Mouse (Mus musculus): ENCODE data around the gene Aurkb. TPM values are rescaled to one million over a fixed set of nuclear protein-coding genes. Genes with fewer than 3 reads are reported as not detected.

Gene Aurkb
- polyA plus RNA-seq, 1 experiment from 2014 or later = 177 TPM

- peak; percentile 94 for ATAC-seq (ENCODE audit: low FRiP score, low TSS enrichment)
- H3K9ac ChIP-seq (replicated peaks; ENCODE audit: low read length) = peak within 1 kb of the TSS; percentile 69
- H3K27me3 ChIP-seq (ENCODE audit: insufficient read depth, low read length) = no peaks in the 10 kb centered on the region
- no peaks in the 10 kb centered on the region for H3K9me3 ChIP-seq (ENCODE audit: low read length)
- WGBS = under 1% methylated on average over 37 of the region's 37 CpGs
- H3K4me2 ChIP-seq (replicated peaks; ENCODE audit: low read depth, low read length) = peak within 1 kb of the TSS; percentile 86
- H3K4me3 ChIP-seq (ENCODE audit: low read length) = peak within 1 kb of the TSS; percentile 67
- peak within 1 kb of the TSS; percentile 93 for H3K27ac ChIP-seq (ENCODE audit: low read length)
- H3K36me3 ChIP-seq (ENCODE audit: insufficient read depth, low read length) = peaks cover 18% of the 10 kb centered on the region; the same call in 1 of the 2 replicates
- peaks cover 52% of the 10 kb centered on the region for H3K4me1 ChIP-seq (ENCODE audit: insufficient read depth, low read length)
These were observed 49.4 kb downstream of the Aurkb start, which contains the start of gene Per1 for GRCm38 (mm10) chr11:69094697-69095429. TSS of gene Per1 (plus strand) at chr11:69095217.

GRCm38 (mm10) chr11:69095511-69096231 lies 50.2 kb downstream of the Aurkb start:
- WGBS = under 1% methylated on average over 27 of the region's 27 CpGs

GRCm38 (mm10) chr11:69096360-69096986 lies 51.0 kb downstream of the Aurkb start:
- Histone ChIP-seq H3K27ac (ENCODE audit: low read length) (peak overlapping the region; percentile 89), H3K9ac (replicated peaks; ENCODE audit: low read length) (peak overlapping the region; percentile 69), H3K4me1 (ENCODE audit: insufficient read depth, low read length) (peaks cover 52% of the 10 kb centered on the region), H3K4me3 (ENCODE audit: low read length) (peak overlapping the region; percentile 67), H3K4me2 (replicated peaks; ENCODE audit: low read depth, low read length) (peak overlapping the region; percentile 86), H3K27me3 (ENCODE audit: insufficient read depth, low read length) (no peaks in the 10 kb centered on the region), H3K36me3 (ENCODE audit: insufficient read depth, low read length) (peaks cover 13% of the 10 kb centered on the region), H3K9me3 (ENCODE audit: low read length) (no peaks in the 10 kb centered on the region)
- WGBS = 8% methylated on average over 9 of the region's 9 CpGs
- ATAC-seq (ENCODE audit: low FRiP score, low TSS enrichment) = no peak

More at GRCm38 (mm10) chr11:69095511-69096231, 50.2 kb downstream of the Aurkb start:
- ATAC-seq (ENCODE audit: low FRiP score, low TSS enrichment) = no peak
- H3K27me3 ChIP-seq (ENCODE audit: insufficient read depth, low read length) = no peaks in the 10 kb centered on the region
- H3K36me3 ChIP-seq (ENCODE audit: insufficient read depth, low read length) = peaks cover 13% of the 10 kb centered on the region; the same call in 1 of the 2 replicates
- H3K9me3 ChIP-seq (ENCODE audit: low read length) = no peaks in the 10 kb centered on the region
- peak overlapping the region; percentile 86 for H3K4me2 ChIP-seq (replicated peaks; ENCODE audit: low read depth, low read length)
- H3K4me1 ChIP-seq (ENCODE audit: insufficient read depth, low read length) = peaks cover 52% of the 10 kb centered on the region
- H3K27ac ChIP-seq (ENCODE audit: low read length) = peak overlapping the region; percentile 89
- H3K4me3 ChIP-seq (ENCODE audit: low read length) = peak overlapping the region; percentile 67
- H3K9ac ChIP-seq (replicated peaks; ENCODE audit: low read length) = peak overlapping the region; percentile 69

GRCm38 (mm10) chr11:69096987-69097900 lies 51.8 kb downstream of the Aurkb start:
- peak overlapping the region; percentile 86 for H3K4me2 ChIP-seq (replicated peaks; ENCODE audit: low read depth, low read length)
- H3K9ac ChIP-seq (replicated peaks; ENCODE audit: low read length) = peak overlapping the region; percentile 61
- peaks cover 19% of the 10 kb centered on the region for H3K36me3 ChIP-seq (ENCODE audit: insufficient read depth, low read length)
- 2% methylated on average over 29 of the region's 29 CpGs for WGBS
- H3K4me3 ChIP-seq (ENCODE audit: low read length) = peak overlapping the region; percentile 67
- H3K9me3 ChIP-seq (ENCODE audit: low read length) = no peaks in the 10 kb centered on the region
- ATAC-seq (ENCODE audit: low FRiP score, low TSS enrichment) = peak; percentile 53
- no peaks in the 10 kb centered on the region for H3K27me3 ChIP-seq (ENCODE audit: insufficient read depth, low read length)
- H3K4me1 ChIP-seq (ENCODE audit: insufficient read depth, low read length) = peaks cover 50% of the 10 kb centered on the region
- peak overlapping the region; percentile 89 for H3K27ac ChIP-seq (ENCODE audit: low read length)

- H3K27me3 ChIP-seq (ENCODE audit: insufficient read depth, low read length) = no peaks in the 10 kb centered on the region
- H3K4me2 ChIP-seq (replicated peaks; ENCODE audit: low read depth, low read length) = peak overlapping the region; percentile 97
- H3K4me3 ChIP-seq (ENCODE audit: low read length) = peak overlapping the region; percentile 67
- peak overlapping the region; percentile 89 for H3K27ac ChIP-seq (ENCODE audit: low read length)
- no peaks in the 10 kb centered on the region for H3K9me3 ChIP-seq (ENCODE audit: low read length)
- WGBS = 15% methylated on average over 8 of the region's 8 CpGs
- ATAC-seq (ENCODE audit: low FRiP score, low TSS enrichment) = no peak
- peaks cover 50% of the 10 kb centered on the region for H3K4me1 ChIP-seq (ENCODE audit: insufficient read depth, low read length)
- H3K36me3 ChIP-seq (ENCODE audit: insufficient read depth, low read length) = peaks cover 25% of the 10 kb centered on the region
- H3K9ac ChIP-seq (replicated peaks; ENCODE audit: low read length) = peak overlapping the region; percentile 74
These were observed 52.8 kb downstream of the Aurkb start for GRCm38 (mm10) chr11:69098039-69098761.

GRCm38 (mm10) chr11:69098762-69099091 lies 53.3 kb downstream of the Aurkb start:
- peaks cover 30% of the 10 kb centered on the region for H3K36me3 ChIP-seq (ENCODE audit: insufficient read depth, low read length)
- peak; percentile 3; the same call in 1 of the 2 replicates for ATAC-seq (ENCODE audit: low FRiP score, low TSS enrichment)
- peak overlapping the region; percentile 74 for H3K9ac ChIP-seq (replicated peaks; ENCODE audit: low read length)
- WGBS = under 1% methylated on average over 19 of the region's 19 CpGs
- H3K4me2 ChIP-seq (replicated peaks; ENCODE audit: low read depth, low read length) = peak overlapping the region; percentile 97
- H3K4me1 ChIP-seq (ENCODE audit: insufficient read depth, low read length) = peaks cover 50% of the 10 kb centered on the region
- no peaks in the 10 kb centered on the region for H3K9me3 ChIP-seq (ENCODE audit: low read length)
- peak overlapping the region; percentile 89 for H3K27ac ChIP-seq (ENCODE audit: low read length)
- peak overlapping the region; percentile 63 for H3K4me3 ChIP-seq (ENCODE audit: low read length)
- H3K27me3 ChIP-seq (ENCODE audit: insufficient read depth, low read length) = no peaks in the 10 kb centered on the region

GRCm38 (mm10) chr11:69099177-69099914 lies 53.9 kb downstream of the Aurkb start:
- Histone ChIP-seq H3K9me3 (ENCODE audit: low read length) (no peaks in the 10 kb centered on the region), H3K4me3 (ENCODE audit: low read length) (peak overlapping the region; percentile 63), H3K27ac (ENCODE audit: low read length) (peak overlapping the region; percentile 89), H3K4me2 (replicated peaks; ENCODE audit: low read depth, low read length) (peak overlapping the region; percentile 97), H3K4me1 (ENCODE audit: insufficient read depth, low read length) (peaks cover 49% of the 10 kb centered on the region), H3K27me3 (ENCODE audit: insufficient read depth, low read length) (no peaks in the 10 kb centered on the region), H3K9ac (replicated peaks; ENCODE audit: low read length) (peak overlapping the region; percentile 74), H3K36me3 (ENCODE audit: insufficient read depth, low read length) (peaks cover 36% of the 10 kb centered on the region)
- 1% methylated on average over 22 of the region's 22 CpGs for WGBS
- ATAC-seq (ENCODE audit: low FRiP score, low TSS enrichment) = no peak

- Histone ChIP-seq H3K27ac (ENCODE audit: low read length) (peak overlapping the region; percentile 89), H3K4me3 (ENCODE audit: low read length) (peak overlapping the region; percentile 63), H3K9ac (replicated peaks; ENCODE audit: low read length) (peak overlapping the region; percentile 74), H3K36me3 (ENCODE audit: insufficient read depth, low read length) (peaks cover 42% of the 10 kb centered on the region), H3K4me2 (replicated peaks; ENCODE audit: low read depth, low read length) (peak overlapping the region; percentile 97), H3K9me3 (ENCODE audit: low read length) (no peaks in the 10 kb centered on the region), H3K4me1 (ENCODE audit: insufficient read depth, low read length) (peaks cover 46% of the 10 kb centered on the region), H3K27me3 (ENCODE audit: insufficient read depth, low read length) (no peaks in the 10 kb centered on the region)
- under 1% methylated on average over 23 of the region's 23 CpGs for WGBS
- ATAC-seq (ENCODE audit: low FRiP score, low TSS enrichment) = peak; percentile 11; the same call in 1 of the 2 replicates
These were observed 54.5 kb downstream of the Aurkb start for GRCm38 (mm10) chr11:69099915-69100345.
